Mouse (Mus musculus): ENCODE data around the gene Npas3.

DNA sequence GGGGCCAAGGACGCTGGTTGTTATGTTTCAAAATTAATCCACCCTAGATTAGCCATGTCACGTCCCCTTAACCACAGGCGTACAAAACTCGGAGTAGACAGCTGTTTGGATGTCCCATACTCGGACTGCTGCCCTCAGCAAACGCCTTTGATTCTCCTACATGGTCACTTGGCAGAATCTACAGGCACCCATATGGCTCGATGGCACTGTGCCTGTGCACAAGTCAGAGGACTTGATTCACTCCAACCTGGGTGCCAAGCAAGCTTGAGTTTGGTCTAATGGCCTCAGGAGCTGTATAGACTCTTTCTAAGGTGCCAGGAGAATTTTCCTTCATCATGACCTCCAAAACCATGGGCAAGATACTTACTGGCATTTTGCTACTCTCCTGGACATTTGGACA, 363.6 kb downstream of the Npas3 start:
- no peak for TF ChIP-seq MYOD1 (IDR thresholded peaks at IDR 0.05; ENCODE audit: control insufficient read depth in 1 of 3, insufficient read length in 2 of 3, low read depth in 2 of 3)
- TF ChIP-seq POLR2AphosphoS2 (IDR thresholded peaks at IDR 0.05; ENCODE audit: insufficient read length, low read depth) = no peak
- TF ChIP-seq POLR2A (IDR thresholded peaks at IDR 0.05; ENCODE audit: insufficient read length, low read depth) = no peak
- TF ChIP-seq E2F4 (IDR thresholded peaks at IDR 0.05; ENCODE audit: insufficient read depth) = no peak
- no peak for TF ChIP-seq REST (IDR thresholded peaks at IDR 0.05; ENCODE audit: insufficient read depth, insufficient read length)
- TF ChIP-seq MAX (IDR thresholded peaks at IDR 0.05; ENCODE audit: low read depth) = no peak
- no peak for TF ChIP-seq TCF3 (IDR thresholded peaks at IDR 0.05; ENCODE audit: insufficient read length, low read depth)
- TF ChIP-seq USF1 (IDR thresholded peaks at IDR 0.05; ENCODE audit: low read depth) = no peak
- TF ChIP-seq MYOG (IDR thresholded peaks at IDR 0.05; ENCODE audit: control insufficient read depth in 1 of 3, insufficient read depth in 1 of 3, insufficient read length in 2 of 3, low read depth in 2 of 3) = no peak
- TF ChIP-seq TCF12 (IDR thresholded peaks at IDR 0.05; ENCODE audit: insufficient read depth, poor library complexity, severe bottlenecking) = no peak
- TF ChIP-seq SRF (IDR thresholded peaks at IDR 0.05; ENCODE audit: control insufficient read depth, insufficient read length, low read depth) = no peak
- no peak for TF ChIP-seq CEBPB (IDR thresholded peaks at IDR 0.05; ENCODE audit: insufficient read depth, poor library complexity, severe bottlenecking)
